Mouse (Mus musculus) limb, embryonic 11.5 days (tissue): ENCODE data around the gene Atr. TPM values are rescaled to one million over a fixed set of nuclear protein-coding genes. Genes with fewer than 3 reads are reported as not detected.

Source experiments
- ATAC-seq: fragments of 200-750 bp; cut with Nextera tagmentation; 2 replicates; pipeline ENCODE4 v1.8.0; 2017; ENCODE audit warnings: low read depth; ENCODE audit not compliant: insufficient number of reproducible peaks, low FRiP score, low TSS enrichment
- DNase-seq: peaks from one replicate; pipeline ENCODE4 v3.0.0-alpha.2; 2015; ENCODE audit warnings: low spot score
- H3K27ac ChIP-seq: fragments of 300-500 bp; sonication (generic); replicated peaks from 2 replicates; pipeline ENCODE4 v1.5.1; 2014; ENCODE audit warnings: low read depth, mild to moderate bottlenecking, low read length
- H3K27me3 ChIP-seq: fragments of 300-500 bp; sonication (generic); 2 replicates; pipeline ENCODE4 v1.6.1; 2014; ENCODE audit warnings: mild to moderate bottlenecking, low read length, mixed read lengths; ENCODE audit not compliant: control insufficient read depth, insufficient read depth
- H3K36me3 ChIP-seq: fragments of 300-500 bp; sonication (generic); 2 replicates; pipeline ENCODE4 v1.6.1; 2014; ENCODE audit warnings: mild to moderate bottlenecking, low read length, moderate library complexity, mixed read lengths; ENCODE audit not compliant: control insufficient read depth, insufficient read depth
- H3K4me1 ChIP-seq: fragments of 300-500 bp; sonication (generic); 2 replicates; pipeline ENCODE4 v1.6.1; 2014; ENCODE audit warnings: low read length, mixed read lengths; ENCODE audit not compliant: control insufficient read depth, insufficient read depth
- H3K4me2 ChIP-seq: fragments of 300-500 bp; sonication (generic); 2 replicates; pipeline ENCODE4 v1.6.1; 2014; ENCODE audit warnings: low read depth, mild to moderate bottlenecking, moderate library complexity; ENCODE audit not compliant: severe bottlenecking
- H3K4me3 ChIP-seq: fragments of 300-500 bp; sonication (generic); 2 replicates; pipeline ENCODE4 v1.5.1; 2014; ENCODE audit warnings: low read depth, low read length
- H3K9ac ChIP-seq: fragments of 300-500 bp; sonication (generic); 2 replicates; pipeline ENCODE4 v1.6.1; 2014; ENCODE audit warnings: mild to moderate bottlenecking, low read length
- H3K9me3 ChIP-seq: fragments of 300-500 bp; sonication (generic); 2 replicates; pipeline ENCODE4 v1.6.1; 2016; ENCODE audit warnings: low read length; ENCODE audit not compliant: control insufficient read depth
- WGBS: fragments of 180-500 bp; shearing (Covaris S2); extraction: QIAGEN DNeasy Blood & Tissue Kit; methylation state at CpG from one replicate; pipeline ENCODE4 v1.1.7; 2014; 5-methylcytosine and 5-hydroxymethylcytosine counted together
- polyA plus RNA-seq: library from polyadenylated mRNA; unstranded; fragments of >200 nt; fragmentation: Nextera tagmentation; extraction: Ambion mirVana; gene quantifications from 2 replicates; pipeline ENCODE4 v1.2.1, GENCODE M21; 2014

Atr gene
- 20.7 and 26.2 TPM in 2 replicates for polyA plus RNA-seq

- no peaks in the 10 kb centered on the region for H3K36me3 ChIP-seq
- peak within 1 kb of the TSS; percentile 90 for H3K4me3 ChIP-seq
- H3K9ac ChIP-seq, result peak within 1 kb of the TSS; percentile 66
- no peaks in the 10 kb centered on the region for H3K9me3 ChIP-seq
- ATAC-seq (peak; percentile 87), DNase-seq (peak; percentile 94)
- H3K27me3 ChIP-seq, result no peaks in the 10 kb centered on the region
- WGBS, result under 1% methylated on average over 67 of the region's 69 CpGs
- peak within 1 kb of the TSS; percentile 70 for H3K4me2 ChIP-seq
- no peak within 1 kb of the TSS for H3K27ac ChIP-seq
- H3K4me1 ChIP-seq, result no peaks in the 10 kb centered on the region
These were observed at the start of gene Atr for GRCm38 (mm10) chr9:95857414-95858026. Atr (plus strand) TSS chr9:95857597.

GRCm38 (mm10) chr9:95809596-95809995 is 47.8 kb upstream of the Atr start:
- Histone ChIP-seq H3K27me3 (no peaks in the 10 kb centered on the region), H3K4me1 (no peaks in the 10 kb centered on the region), H3K4me3 (no peak overlapping the region), H3K27ac (no peak overlapping the region), H3K4me2 (no peak overlapping the region), H3K36me3 (no peaks in the 10 kb centered on the region), H3K9ac (no peak overlapping the region), H3K9me3 (no peaks in the 10 kb centered on the region)
- WGBS, result 91% methylated on average over 4 of the region's 4 CpGs
- ATAC-seq (no peak), DNase-seq (no peak)

- no peak overlapping the region for H3K9ac ChIP-seq
- no peaks in the 10 kb centered on the region for H3K27me3 ChIP-seq
- H3K4me1 ChIP-seq, result no peaks in the 10 kb centered on the region
- no peaks in the 10 kb centered on the region for H3K9me3 ChIP-seq
- no peak overlapping the region for H3K4me3 ChIP-seq
- no peak overlapping the region for H3K27ac ChIP-seq
- 95% methylated on average over 4 of the region's 4 CpGs for WGBS
- DNase-seq (no peak), ATAC-seq (no peak)
- H3K36me3 ChIP-seq, result no peaks in the 10 kb centered on the region
- no peak overlapping the region for H3K4me2 ChIP-seq
These were observed 45.6 kb upstream of the Atr start for GRCm38 (mm10) chr9:95811817-95812216.

- WGBS, result 81% methylated on average over 20 of the region's 20 CpGs
- no peak overlapping the region for H3K4me2 ChIP-seq
- H3K9ac ChIP-seq, result no peak overlapping the region
- H3K9me3 ChIP-seq, result no peaks in the 10 kb centered on the region
- H3K36me3 ChIP-seq, result no peaks in the 10 kb centered on the region
- ATAC-seq (no peak), DNase-seq (no peak)
- H3K27ac ChIP-seq, result no peak overlapping the region
- H3K27me3 ChIP-seq, result no peaks in the 10 kb centered on the region
- H3K4me1 ChIP-seq, result no peaks in the 10 kb centered on the region
- no peak overlapping the region for H3K4me3 ChIP-seq
These were observed 43.5 kb upstream of the Atr start for GRCm38 (mm10) chr9:95813721-95814531.

GRCm38 (mm10) chr9:95815015-95815673 is 42.3 kb upstream of the Atr start:
- 93% methylated on average over 11 of the region's 11 CpGs for WGBS
- no peak for ATAC-seq

GRCm38 (mm10) chr9:95815706-95816105 is 41.7 kb upstream of the Atr start:
- no peak for DNase-seq

More at GRCm38 (mm10) chr9:95815015-95815673, 42.3 kb upstream of the Atr start:
- no peak for DNase-seq
- no peak overlapping the region for H3K27ac ChIP-seq
- no peaks in the 10 kb centered on the region for H3K4me1 ChIP-seq
- H3K4me3 ChIP-seq, result no peak overlapping the region
- no peaks in the 10 kb centered on the region for H3K27me3 ChIP-seq
- no peak overlapping the region for H3K4me2 ChIP-seq
- H3K9me3 ChIP-seq, result no peaks in the 10 kb centered on the region
- no peak overlapping the region for H3K9ac ChIP-seq
- no peaks in the 10 kb centered on the region for H3K36me3 ChIP-seq

GRCm38 (mm10) chr9:95822531-95822930 is 34.9 kb upstream of the Atr start:
- Histone ChIP-seq H3K9ac (no peak overlapping the region), H3K4me3 (no peak overlapping the region), H3K36me3 (no peaks in the 10 kb centered on the region), H3K9me3 (no peaks in the 10 kb centered on the region), H3K27ac (no peak overlapping the region), H3K4me1 (no peaks in the 10 kb centered on the region), H3K27me3 (no peaks in the 10 kb centered on the region), H3K4me2 (no peak overlapping the region)
- 86% methylated on average over 7 of the region's 7 CpGs for WGBS
- ATAC-seq (no peak), DNase-seq (no peak)

More at GRCm38 (mm10) chr9:95815706-95816105, 41.7 kb upstream of the Atr start:
- Histone ChIP-seq H3K36me3 (no peaks in the 10 kb centered on the region), H3K4me3 (no peak overlapping the region), H3K27ac (no peak overlapping the region), H3K9ac (no peak overlapping the region), H3K9me3 (no peaks in the 10 kb centered on the region), H3K4me2 (no peak overlapping the region), H3K27me3 (no peaks in the 10 kb centered on the region), H3K4me1 (no peaks in the 10 kb centered on the region)
- no peak for ATAC-seq
- 81% methylated on average over 4 of the region's 4 CpGs for WGBS

- 92% methylated on average over 5 of the region's 5 CpGs for WGBS
- Histone ChIP-seq H3K9ac (no peak overlapping the region), H3K9me3 (no peaks in the 10 kb centered on the region), H3K27me3 (no peaks in the 10 kb centered on the region), H3K4me3 (no peak overlapping the region), H3K4me2 (no peak overlapping the region), H3K27ac (no peak overlapping the region), H3K36me3 (no peaks in the 10 kb centered on the region), H3K4me1 (no peaks in the 10 kb centered on the region)
- ATAC-seq (no peak), DNase-seq (no peak)
These were observed 29.8 kb upstream of the Atr start for GRCm38 (mm10) chr9:95827565-95827964.
